In the genomic region with DNA sequence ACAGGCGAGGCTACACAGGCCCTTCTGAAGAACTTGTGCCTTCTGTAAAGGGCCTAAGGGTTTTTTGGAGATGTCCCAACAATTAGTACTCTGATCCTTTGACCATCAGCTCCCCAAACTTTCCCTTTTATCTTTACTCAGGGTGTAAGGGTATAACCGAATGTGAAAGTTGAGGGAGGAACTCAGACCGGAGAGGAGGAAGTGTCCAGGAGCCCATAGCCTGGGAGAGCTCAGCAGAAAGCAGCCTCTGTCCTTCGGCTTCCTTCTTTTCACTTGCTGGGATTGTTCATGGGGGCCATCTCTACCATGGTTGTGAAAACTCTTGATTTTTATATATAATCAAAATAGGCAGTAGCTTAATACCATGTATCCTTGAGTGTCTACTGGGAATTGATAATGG, we compare ENCODE assay signal across 32 mouse cellular contexts. TPM values are rescaled to one million over a fixed set of nuclear protein-coding genes. Genes with fewer than 3 reads are reported as not detected.
DNase-seq lines count a peak whose midpoint lies in the region; ATAC-seq and TF ChIP-seq lines count a peak whose summit lies in the region.
"Had no signal": no experiment of that assay in that cellular context is flagged by ENCODE, and none has a peak within 500 bp of the region (broad histone marks: within the 10 kb centered on the region; RNA-seq: fewer than 3 reads in every experiment).

No protein-coding gene starts in this region.

- no peak for ATAC-seq in liver, embryonic 12.5 days
- ATAC-seq in megakaryocyte, adult 5-6 weeks (ENCODE audit: poor library complexity, severe bottlenecking), result peak; percentile 77
- ATAC-seq in monocyte, adult 5-6 weeks (replicated peaks; ENCODE audit: insufficient number of reproducible peaks, low FRiP score, low TSS enrichment, poor library complexity, severe bottlenecking), result peak; percentile 54
- ATAC-seq in kidney, embryonic 15.5 days (replicated peaks; ENCODE audit: low FRiP score), result no peak
- no peak for ATAC-seq in forebrain, embryonic 14.5 days
- ATAC-seq: activated CD4-positive, CD25-positive, alpha-beta regulatory T cell, adult 4 months; CD4-positive, CD25-positive, alpha-beta regulatory T cell, adult 4 months; forebrain, embryonic 16.5 days; Patski had no signal

- H3K9me3 ChIP-seq in liver, embryonic 12.5 days (replicated peaks), result no peaks in the 10 kb centered on the region
- H3K9me3 ChIP-seq in kidney, embryonic 15.5 days (replicated peaks), result no peaks in the 10 kb centered on the region
- no peaks in the 10 kb centered on the region for H3K9me3 ChIP-seq in forebrain, embryonic 14.5 days (replicated peaks; ENCODE audit: control insufficient read depth, low read length)
- H3K9me3 ChIP-seq: embryonic facial prominence, embryonic 13.5 days; embryonic facial prominence, embryonic 15.5 days; forebrain, embryonic 10.5 days; forebrain, embryonic 12.5 days; G1E had no signal

- no peak overlapping the region for H3K4me3 ChIP-seq in liver, adult 2 months (ENCODE audit: insufficient read depth, low read depth, low read length)
- H3K4me3 ChIP-seq in liver, embryonic 12.5 days, result no peak overlapping the region
- H3K4me3 ChIP-seq in bone marrow macrophage, adult 2 months (ENCODE audit: insufficient read depth, low read length), result peak overlapping the region; percentile 32; the same call in 1 of the 2 replicates
- H3K4me3 ChIP-seq in kidney, embryonic 15.5 days (replicated peaks), result no peak overlapping the region
- no peak overlapping the region for H3K4me3 ChIP-seq in forebrain, embryonic 14.5 days (ENCODE audit: low read depth, low read length)
- H3K4me3 ChIP-seq: embryonic facial prominence, embryonic 13.5 days; embryonic facial prominence, embryonic 15.5 days; erythroblast, embryonic 14.5 days; forebrain, embryonic 10.5 days; forebrain, embryonic 12.5 days had no signal

- TF ChIP-seq CTCF in liver, adult 2 months (IDR thresholded peaks at IDR 0.05; ENCODE audit: low read depth, low read length), result no peak
- no peak for TF ChIP-seq CTCF in bone marrow macrophage, adult 2 months (IDR thresholded peaks at IDR 0.05; ENCODE audit: low read depth, low read length)

- H3K27ac ChIP-seq in liver, adult 2 months (replicated peaks; ENCODE audit: insufficient read depth, low read depth, low read length), result no peak overlapping the region
- H3K27ac ChIP-seq in liver, embryonic 12.5 days, result no peak overlapping the region
- H3K27ac ChIP-seq in bone marrow macrophage, adult 2 months (ENCODE audit: insufficient read depth, low read depth, low read length), result no peak overlapping the region
- H3K27ac ChIP-seq in kidney, embryonic 15.5 days, result no peak overlapping the region
- H3K27ac ChIP-seq in forebrain, embryonic 14.5 days (ENCODE audit: low read depth, low read length), result no peak overlapping the region
- H3K27ac ChIP-seq: embryonic facial prominence, embryonic 13.5 days; embryonic facial prominence, embryonic 15.5 days; forebrain, embryonic 10.5 days; forebrain, embryonic 12.5 days had no signal

- no peaks in the 10 kb centered on the region for H3K4me1 ChIP-seq in liver, adult 2 months (ENCODE audit: control insufficient read depth, insufficient read depth, low read length)
- no peaks in the 10 kb centered on the region for H3K4me1 ChIP-seq in liver, embryonic 12.5 days
- peaks cover 12% of the 10 kb centered on the region for H3K4me1 ChIP-seq in bone marrow macrophage, adult 2 months (ENCODE audit: control insufficient read depth, insufficient read depth, low read length)
- 0 out of 2 replicates have a peak, but pooled peaks cover 3% of the 10 kb centered on the region for H3K4me1 ChIP-seq in kidney, embryonic 15.5 days
- no peaks in the 10 kb centered on the region for H3K4me1 ChIP-seq in forebrain, embryonic 14.5 days (ENCODE audit: control insufficient read depth, insufficient read depth, low read length)
- H3K4me1 ChIP-seq: embryonic facial prominence, embryonic 13.5 days; embryonic facial prominence, embryonic 15.5 days; forebrain, embryonic 10.5 days; forebrain, embryonic 12.5 days had no signal

- no peak overlapping the region for H3K9ac ChIP-seq in liver, adult 2 months (ENCODE audit: low read depth, low read length)
- no peak overlapping the region for H3K9ac ChIP-seq in liver, embryonic 12.5 days
- H3K9ac ChIP-seq in kidney, embryonic 15.5 days, result no peak overlapping the region
- H3K9ac ChIP-seq in forebrain, embryonic 14.5 days (ENCODE audit: low read length), result no peak overlapping the region
- H3K9ac ChIP-seq: embryonic facial prominence, embryonic 13.5 days; embryonic facial prominence, embryonic 15.5 days; forebrain, embryonic 12.5 days had no signal

- TF ChIP-seq POLR2A in liver, adult 2 months (IDR thresholded peaks at IDR 0.05; ENCODE audit: extremely low read depth, insufficient read depth, low read length), result no peak
- no peak for TF ChIP-seq POLR2A in bone marrow macrophage, adult 2 months (IDR thresholded peaks at IDR 0.05; ENCODE audit: borderline replicate concordance, low read depth, low read length)

- no peaks in the 10 kb centered on the region for H3K27me3 ChIP-seq in liver, adult 2 months (ENCODE audit: control insufficient read depth, insufficient read depth, low read length)
- H3K27me3 ChIP-seq in liver, embryonic 12.5 days (replicated peaks), result no peaks in the 10 kb centered on the region
- H3K27me3 ChIP-seq in kidney, embryonic 15.5 days, result no peaks in the 10 kb centered on the region
- H3K27me3 ChIP-seq in forebrain, embryonic 14.5 days (replicated peaks; ENCODE audit: control insufficient read depth, insufficient read depth, low read length), result no peaks in the 10 kb centered on the region
- H3K27me3 ChIP-seq: CH12.LX; embryonic facial prominence, embryonic 13.5 days; embryonic facial prominence, embryonic 15.5 days; forebrain, embryonic 12.5 days; Patski had no signal

- 86% methylated on average over 4 of the region's 4 CpGs for WGBS in liver, adult 2 months
- WGBS in liver, embryonic 12.5 days (ENCODE audit: insufficient replicate concordance), result 63% methylated on average over 4 of the region's 4 CpGs
- WGBS in kidney, embryonic 15.5 days, result 90% methylated on average over 4 of the region's 4 CpGs
- 93% methylated on average over 4 of the region's 4 CpGs for WGBS in forebrain, embryonic 14.5 days

- peak; percentile 8 for DNase-seq in liver, adult 2 months (ENCODE audit: extremely low read depth, low read depth, low spot score)
- no peak for DNase-seq in forebrain, embryonic 14.5 days (ENCODE audit: low spot score)
- DNase-seq: adrenal gland, adult 8-10 months; adrenal gland, postnatal 14 days; adrenal gland, postnatal 36 days; B cell, adult 2 months; cerebellum, adult 11 months; cerebellum, adult 18-20 months; cerebellum, adult 8-10 months; cerebellum, adult 9-11 months; cerebellum, postnatal 14 days; cerebellum, postnatal 36 days; embryo, embryonic 11 days had no signal

- no peak overlapping the region for H3K4me2 ChIP-seq in liver, embryonic 12.5 days
- no peak overlapping the region for H3K4me2 ChIP-seq in kidney, embryonic 15.5 days
- no peak overlapping the region for H3K4me2 ChIP-seq in forebrain, embryonic 14.5 days (ENCODE audit: low read length)
- H3K4me2 ChIP-seq: embryonic facial prominence, embryonic 13.5 days; embryonic facial prominence, embryonic 15.5 days; forebrain, embryonic 12.5 days had no signal

- H3K79me2 ChIP-seq in liver, adult 2 months (ENCODE audit: control insufficient read depth, insufficient read depth, low read length), result no peaks in the 10 kb centered on the region

- H3K36me3 ChIP-seq in liver, adult 2 months (ENCODE audit: control insufficient read depth, insufficient read depth, low read length), result no peaks in the 10 kb centered on the region
- peaks cover 3% of the 10 kb centered on the region; the same call in 1 of the 2 replicates for H3K36me3 ChIP-seq in liver, embryonic 12.5 days
- H3K36me3 ChIP-seq in kidney, embryonic 15.5 days, result no peaks in the 10 kb centered on the region
- peaks cover 17% of the 10 kb centered on the region; the same call in 1 of the 2 replicates for H3K36me3 ChIP-seq in forebrain, embryonic 14.5 days (ENCODE audit: control insufficient read depth, insufficient read depth, low read length)
- H3K36me3 ChIP-seq: embryonic facial prominence, embryonic 13.5 days; embryonic facial prominence, embryonic 15.5 days; forebrain, embryonic 10.5 days; forebrain, embryonic 12.5 days; G1E had no signal

RNA-seq across cellular contexts. Expression of gene Armh2, which starts 42.3 kb away (rescaled TPM):
- not detected in 2 replicates for total RNA-seq in liver, adult 2 months (2014; rRNA removed)
- polyA plus RNA-seq in liver, adult 2 months (2012; rRNA removed), result not detected in 2 replicates
- polyA plus RNA-seq in liver, embryonic 12.5 days (2016; fragmentation: Nextera tagmentation; extraction: Ambion mirVana), result 0.14 TPM in 1 of 2 replicates, not detected in the other
- not detected in 2 replicates for polyA plus RNA-seq in bone marrow macrophage, adult 2 months (2012; ENCODE audit: insufficient read depth, insufficient read length, missing spikeins)
- 0.22 TPM in 1 of 2 replicates, not detected in the other for total RNA-seq in megakaryocyte, adult 5-6 weeks (2015)
- total RNA-seq in megakaryocyte, adult 5-6 weeks (2017), result not detected in 2 replicates
- total RNA-seq in monocyte, adult 5-6 weeks (2017), result not detected in 3 replicates
- not detected in 2 replicates for polyA plus RNA-seq in kidney, embryonic 15.5 days (2015; fragmentation: Nextera tagmentation; extraction: Ambion mirVana)
- polyA plus RNA-seq in forebrain, embryonic 14.5 days (2014; fragmentation: Nextera tagmentation; extraction: Ambion mirVana), result not detected in 2 replicates
- total RNA-seq: adrenal gland, adult 18-20 months; adrenal gland, adult 8-10 months; adrenal gland, postnatal 14 days; adrenal gland, postnatal 36 days; CH12.LX; common myeloid progenitor, adult 5-6 weeks had no signal
- polyA plus RNA-seq: activated CD4-positive, CD25-positive, alpha-beta regulatory T cell, adult 4 months; embryonic facial prominence, embryonic 11.5 days; embryonic facial prominence, embryonic 13.5 days; embryonic facial prominence, embryonic 15.5 days; erythroblast, embryonic 14.5 days; forebrain, embryonic 12.5 days; G1E; Patski had no signal

Comparison
In these comparisons a context has a peak if more than half of its experiments do, and no peak if none do; other contexts are left out.
1. ATAC-seq: peak in megakaryocyte, adult 5-6 weeks (single experiment) and monocyte, adult 5-6 weeks (single experiment); none in liver, embryonic 12.5 days (single experiment), kidney, embryonic 15.5 days (single experiment) and forebrain, embryonic 14.5 days (single experiment).